Mouse (Mus musculus): Measurements from ENCODE around the gene Rsph3b. TPM values are rescaled to one million over a fixed set of nuclear protein-coding genes. Genes with fewer than 3 reads are reported as not detected.
"Not testable (repeated sequence)": the region's sequence is repeated elsewhere in the genome, so short reads cannot be mapped to it uniquely, and the experiment has no call there.

Gene Rsph3b
- polyA plus RNA-seq, 1 experiment from 2014 or later = 13.7 TPM

DNA sequence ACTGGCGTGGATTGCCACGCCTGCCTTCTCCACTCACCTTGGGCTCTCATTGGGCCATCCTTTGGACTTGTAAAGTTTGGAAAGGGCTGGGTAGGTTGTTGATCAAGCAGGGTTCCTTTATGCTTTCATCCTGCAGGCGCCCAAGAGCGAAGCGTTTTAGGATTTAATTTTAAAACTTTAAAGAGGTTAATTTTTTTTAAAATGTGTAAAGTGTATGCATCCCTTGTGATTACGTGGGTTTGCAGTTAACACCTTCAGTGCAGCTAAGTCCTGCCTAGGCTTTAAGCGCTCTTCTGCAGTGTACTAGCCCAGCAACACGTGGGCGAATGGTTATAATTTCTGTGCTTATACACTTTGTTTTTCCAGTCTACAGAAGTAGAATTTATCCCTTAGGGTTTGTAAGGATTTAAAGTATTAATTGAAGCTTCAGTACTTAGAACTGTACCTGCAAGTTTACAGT lies 317 bp upstream of the Rsph3b start:
- 11% methylated on average over 9 of the region's 9 CpGs for WGBS (ENCODE audit: insufficient replicate concordance)
- not testable (repeated sequence) for DNase-seq; H3K27me3 ChIP-seq; H3K36me3 ChIP-seq; H3K9me3 ChIP-seq (replicated peaks); H3K4me1 ChIP-seq (replicated peaks)
- Histone ChIP-seq H3K27ac (peak overlapping the region; percentile 71; the same call in 1 of the 2 replicates), H3K4me2 (peak overlapping the region; percentile 87), H3K9ac (peak overlapping the region; percentile 73), H3K4me3 (replicated peaks) (peak overlapping the region; percentile 69)
- ATAC-seq (ENCODE audit: low read depth) = peak; percentile 34

DNA sequence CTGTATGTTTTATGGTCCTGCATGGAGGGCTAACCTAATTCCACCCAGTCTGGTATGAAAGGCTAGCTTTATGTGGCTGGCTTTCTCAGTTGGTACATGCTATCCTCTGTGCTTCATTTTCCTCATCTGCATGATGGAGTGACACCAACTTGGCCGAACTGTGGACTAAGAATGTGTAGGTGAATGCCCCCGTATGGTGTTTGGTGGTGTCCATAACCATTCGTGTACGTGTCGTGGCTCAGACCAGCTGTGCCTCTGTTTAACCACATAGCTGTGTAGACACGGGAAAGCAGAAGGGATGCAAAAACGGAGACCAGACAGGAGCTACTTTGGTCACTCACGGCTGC lies 872 bp downstream of the Rsph3b start:
- Histone ChIP-seq H3K4me3 (replicated peaks) (peak overlapping the region; percentile 69), H3K9ac (peak overlapping the region; percentile 73; the same call in 1 of the 2 replicates), H3K4me2 (peak overlapping the region; percentile 87)
- H3K4me1 ChIP-seq (replicated peaks); DNase-seq; H3K9me3 ChIP-seq (replicated peaks); H3K27me3 ChIP-seq; ATAC-seq (ENCODE audit: low read depth); H3K27ac ChIP-seq; H3K36me3 ChIP-seq: not testable (repeated sequence)
- WGBS (ENCODE audit: insufficient replicate concordance) = no CpG with 5 or more reads among the region's 8 CpGs

DNA sequence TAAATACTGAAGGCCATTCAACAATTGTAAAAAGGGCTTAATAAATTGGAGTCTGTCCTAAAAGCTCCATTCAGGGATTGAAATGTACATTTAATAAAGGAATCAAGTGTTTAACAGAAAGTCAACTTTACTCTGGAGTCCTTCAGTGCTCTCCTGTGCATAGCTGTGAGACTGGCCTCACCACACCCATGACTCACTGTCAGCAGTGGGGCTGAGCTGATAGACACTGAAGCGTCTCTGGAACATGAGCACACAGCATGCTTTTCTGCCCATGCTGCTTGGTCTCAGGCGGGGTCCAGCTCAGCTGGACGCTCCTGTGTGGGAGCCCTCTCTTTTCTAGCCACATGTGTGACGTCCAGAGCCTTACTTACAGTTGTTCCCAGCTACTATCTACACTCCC lies 5.9 kb downstream of the Rsph3b start:
- H3K9me3 ChIP-seq (replicated peaks); H3K27ac ChIP-seq; H3K4me1 ChIP-seq (replicated peaks); H3K4me2 ChIP-seq; H3K9ac ChIP-seq; H3K4me3 ChIP-seq (replicated peaks); ATAC-seq (ENCODE audit: low read depth); DNase-seq; H3K27me3 ChIP-seq; H3K36me3 ChIP-seq: not testable (repeated sequence)
- WGBS (ENCODE audit: insufficient replicate concordance) = no CpG with 5 or more reads among the region's 4 CpGs

DNA sequence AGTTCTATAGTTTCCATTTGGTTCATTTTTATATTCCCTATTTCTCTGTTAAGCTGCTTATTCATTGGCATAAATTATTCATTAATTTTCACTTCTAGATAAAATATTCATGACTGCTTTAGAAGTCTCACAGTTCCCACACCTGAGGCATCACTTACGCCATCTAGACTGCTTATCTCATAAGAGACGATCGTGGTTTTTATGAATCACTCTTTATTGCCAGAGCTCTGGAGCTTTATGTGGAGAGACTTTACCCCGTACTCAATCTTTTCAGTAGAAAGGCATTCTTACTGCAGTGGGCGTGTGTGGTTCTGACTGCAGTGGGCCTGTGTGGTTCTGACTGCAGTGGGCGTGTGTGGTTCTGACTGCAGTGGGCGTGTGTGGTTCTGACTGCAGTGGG lies 16.9 kb downstream of the Rsph3b start:
- WGBS (ENCODE audit: insufficient replicate concordance) = 86% methylated on average over 6 of the region's 7 CpGs
- not testable (repeated sequence) for H3K9ac ChIP-seq; DNase-seq; H3K27ac ChIP-seq; ATAC-seq (ENCODE audit: low read depth); H3K4me1 ChIP-seq (replicated peaks); H3K4me3 ChIP-seq (replicated peaks); H3K4me2 ChIP-seq; H3K27me3 ChIP-seq; H3K36me3 ChIP-seq; H3K9me3 ChIP-seq (replicated peaks)

DNA sequence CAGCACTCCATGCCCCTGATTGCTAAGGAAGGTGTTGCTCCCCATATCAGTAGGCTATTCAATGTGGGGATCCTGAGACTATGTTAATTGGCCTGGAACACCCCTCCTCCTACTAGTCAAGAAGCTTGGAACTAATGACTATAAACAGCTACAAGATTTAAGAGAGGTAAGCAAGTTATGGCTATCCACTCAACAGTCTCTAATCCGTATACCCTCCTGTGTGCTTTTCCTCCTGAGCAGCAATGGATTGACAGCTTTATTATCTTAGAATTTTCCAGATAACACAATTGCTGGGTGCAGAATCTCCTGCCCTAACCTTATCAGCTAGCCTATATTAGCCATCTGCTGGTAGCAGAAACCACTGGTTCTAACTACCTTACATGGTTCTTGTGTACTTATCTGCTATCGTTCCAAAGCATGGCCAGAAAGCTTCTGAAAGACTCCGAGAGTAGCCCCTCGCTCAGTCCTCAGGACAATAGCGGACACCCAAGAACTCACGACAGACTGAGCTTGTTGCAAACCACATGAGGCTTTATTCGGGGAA lies 28.1 kb downstream of the Rsph3b start:
- WGBS (ENCODE audit: insufficient replicate concordance) = 46% methylated on average over 7 of the region's 7 CpGs
- DNase-seq; H3K27me3 ChIP-seq; H3K4me2 ChIP-seq; H3K4me1 ChIP-seq (replicated peaks); H3K9ac ChIP-seq; H3K9me3 ChIP-seq (replicated peaks); H3K27ac ChIP-seq; H3K36me3 ChIP-seq; H3K4me3 ChIP-seq (replicated peaks): not testable (repeated sequence)
- ATAC-seq (ENCODE audit: low read depth) = peak; percentile 54

DNA sequence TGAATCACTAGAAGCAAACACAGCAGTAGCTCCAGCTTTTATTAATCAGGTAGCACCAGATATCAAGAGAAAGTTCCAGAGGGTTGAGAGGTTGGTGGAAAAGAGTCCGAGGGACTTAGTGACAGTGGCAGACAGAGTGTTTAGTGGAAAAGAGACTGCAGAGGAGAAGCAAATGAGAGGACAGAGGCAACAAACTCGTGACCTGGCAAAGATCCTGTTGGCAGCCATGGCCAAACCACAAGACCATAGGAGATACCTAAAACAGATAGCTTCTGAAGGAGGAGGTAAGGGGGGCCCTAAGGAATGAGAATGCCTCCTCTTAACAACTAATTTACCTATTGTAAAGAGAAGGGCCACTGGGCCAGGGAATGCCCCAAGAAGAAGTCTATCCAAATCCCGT lies 29.1 kb downstream of the Rsph3b start:
- not testable (repeated sequence) for H3K27me3 ChIP-seq; ATAC-seq (ENCODE audit: low read depth); H3K9ac ChIP-seq; H3K4me2 ChIP-seq; H3K4me3 ChIP-seq (replicated peaks); H3K36me3 ChIP-seq; H3K9me3 ChIP-seq (replicated peaks); H3K27ac ChIP-seq; H3K4me1 ChIP-seq (replicated peaks); DNase-seq
- WGBS (ENCODE audit: insufficient replicate concordance) = 51% methylated on average over 3 of the region's 3 CpGs

DNA sequence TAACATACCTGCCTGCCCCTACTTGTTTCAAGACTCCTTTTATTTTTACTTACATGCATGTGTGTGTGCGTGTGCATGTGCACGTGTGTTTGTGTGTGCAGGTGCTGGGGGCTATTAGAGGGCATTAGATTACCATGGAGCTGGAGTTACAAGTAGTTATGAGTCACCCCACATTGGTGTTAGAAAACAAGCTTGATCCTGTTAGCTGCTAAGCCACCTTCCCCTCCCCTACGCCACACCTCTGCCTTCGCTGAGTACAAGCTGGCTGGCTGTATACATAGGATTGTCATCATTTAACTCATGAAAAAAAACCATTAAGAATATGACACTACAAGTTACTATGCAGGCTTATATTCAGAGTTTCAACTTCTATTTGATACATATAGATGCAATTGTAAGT lies 33.2 kb downstream of the Rsph3b start:
- not testable (repeated sequence) for H3K9ac ChIP-seq; H3K4me2 ChIP-seq; H3K9me3 ChIP-seq (replicated peaks); H3K4me3 ChIP-seq (replicated peaks); H3K27me3 ChIP-seq; ATAC-seq (ENCODE audit: low read depth); H3K36me3 ChIP-seq; H3K4me1 ChIP-seq (replicated peaks); DNase-seq; H3K27ac ChIP-seq
- WGBS (ENCODE audit: insufficient replicate concordance) = 74% methylated on average over 2 of the region's 4 CpGs

DNA sequence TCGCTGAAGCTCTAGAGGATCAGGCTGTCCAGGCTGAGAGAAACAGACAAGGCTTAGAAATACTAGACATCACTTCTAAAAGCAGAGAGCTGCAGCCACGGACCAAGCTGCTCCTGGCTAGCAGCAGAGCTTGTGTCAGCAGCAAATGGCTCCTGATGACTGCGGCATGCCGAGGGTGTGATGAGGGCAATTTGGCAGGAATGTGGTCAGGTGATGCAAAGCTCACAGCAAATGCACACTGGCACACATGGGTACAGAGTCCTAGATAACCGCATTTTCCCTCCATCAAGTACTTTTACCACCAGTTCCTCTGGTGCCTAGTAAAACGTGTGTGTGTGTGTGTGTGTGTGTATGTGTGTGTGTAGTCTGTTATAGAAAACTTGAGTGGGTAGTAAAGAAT lies 34.4 kb downstream of the Rsph3b start:
- H3K4me1 ChIP-seq (replicated peaks); H3K9ac ChIP-seq; H3K4me3 ChIP-seq (replicated peaks); ATAC-seq (ENCODE audit: low read depth); DNase-seq; H3K36me3 ChIP-seq; H3K9me3 ChIP-seq (replicated peaks); H3K4me2 ChIP-seq; H3K27me3 ChIP-seq; H3K27ac ChIP-seq: not testable (repeated sequence)
- 67% methylated on average over 2 of the region's 6 CpGs for WGBS (ENCODE audit: insufficient replicate concordance)

DNA sequence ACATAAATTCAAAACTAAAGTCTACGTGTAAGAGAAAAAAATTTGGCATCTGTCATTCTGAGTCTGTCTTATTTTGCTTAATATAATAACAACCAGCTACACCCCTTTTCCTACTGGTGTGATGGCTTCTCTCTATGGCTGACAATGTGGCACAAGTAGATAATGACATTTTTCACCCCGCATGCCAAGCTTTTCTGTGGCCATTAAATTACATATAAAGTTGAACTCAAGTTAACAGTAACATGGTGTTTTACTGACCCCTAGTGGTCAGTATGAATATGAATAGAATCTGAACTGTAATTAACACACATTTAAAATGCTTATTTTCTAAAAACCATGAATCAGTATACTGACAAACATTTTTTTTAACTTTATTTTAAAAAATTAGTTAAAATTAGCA lies 48.1 kb downstream of the Rsph3b start:
- H3K4me3 ChIP-seq (replicated peaks); H3K9me3 ChIP-seq (replicated peaks); H3K36me3 ChIP-seq; ATAC-seq (ENCODE audit: low read depth); DNase-seq; H3K4me1 ChIP-seq (replicated peaks); H3K9ac ChIP-seq; H3K4me2 ChIP-seq; H3K27me3 ChIP-seq; H3K27ac ChIP-seq: not testable (repeated sequence)
- 62% methylated on average over 1 of the region's 2 CpGs for WGBS (ENCODE audit: insufficient replicate concordance)

DNA sequence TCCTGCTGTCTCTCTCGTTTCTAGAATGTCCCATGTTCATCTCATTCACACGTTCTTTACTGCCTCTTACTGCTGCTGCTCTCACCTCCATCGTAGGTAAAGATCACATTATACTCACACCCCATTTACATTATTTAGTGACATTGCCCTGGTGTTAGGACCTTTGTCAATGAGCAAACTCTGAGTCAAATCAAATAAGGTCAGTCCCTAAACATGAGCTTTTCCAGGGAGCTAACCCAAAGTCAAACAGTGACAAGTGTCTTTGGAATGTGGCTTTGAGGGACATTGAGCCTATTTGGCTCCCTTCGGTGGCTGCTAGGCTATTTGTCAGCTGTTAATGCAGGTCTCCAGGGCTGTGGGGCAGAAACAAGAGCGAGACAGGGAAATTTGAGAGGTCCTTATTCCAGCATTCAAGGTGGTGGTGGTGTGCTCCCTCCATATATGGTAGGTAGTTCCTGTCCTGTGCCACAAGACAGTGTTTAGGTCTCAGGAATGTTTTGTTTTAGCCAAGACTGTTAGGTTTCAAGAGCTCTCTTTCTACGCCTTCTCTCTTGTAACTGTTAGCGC lies 50.4 kb downstream of the Rsph3b start:
- WGBS (ENCODE audit: insufficient replicate concordance) = 54% methylated on average over 7 of the region's 7 CpGs
- ATAC-seq (ENCODE audit: low read depth); H3K9me3 ChIP-seq (replicated peaks); H3K4me2 ChIP-seq; H3K9ac ChIP-seq; H3K4me3 ChIP-seq (replicated peaks); H3K36me3 ChIP-seq; H3K27me3 ChIP-seq; H3K4me1 ChIP-seq (replicated peaks); DNase-seq; H3K27ac ChIP-seq: not testable (repeated sequence)

DNA sequence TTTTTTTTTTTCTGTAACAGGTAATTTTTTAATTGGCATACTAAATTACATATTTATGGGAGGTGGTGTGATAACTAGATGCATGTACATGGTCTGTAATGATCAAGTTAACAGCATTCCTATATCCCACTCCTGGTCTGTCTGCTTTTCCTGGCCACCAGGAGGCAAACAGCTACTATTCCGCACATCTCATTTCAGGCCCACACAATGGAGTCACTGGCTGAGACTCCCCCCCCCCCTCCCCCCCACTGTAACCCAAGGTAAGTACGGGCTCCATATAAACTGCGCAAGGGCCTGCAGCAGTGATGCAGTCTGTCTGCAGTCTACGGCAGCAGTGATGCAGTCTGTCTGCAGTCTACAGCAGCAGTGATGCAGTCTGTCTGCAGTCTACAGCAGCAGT lies 51.7 kb downstream of the Rsph3b start:
- H3K9me3 ChIP-seq (replicated peaks) = no peaks in the 10 kb centered on the region
- H3K9ac ChIP-seq = no peak overlapping the region
- H3K4me1 ChIP-seq (replicated peaks) = peaks cover 6% of the 10 kb centered on the region; the same call in 1 of the 2 replicates
- no peak overlapping the region for H3K4me2 ChIP-seq
- 82% methylated on average over 4 of the region's 4 CpGs for WGBS (ENCODE audit: insufficient replicate concordance)
- H3K27ac ChIP-seq = no peak overlapping the region
- H3K27me3 ChIP-seq = no peaks in the 10 kb centered on the region
- no peak for DNase-seq
- no peaks in the 10 kb centered on the region for H3K36me3 ChIP-seq
- no peak for ATAC-seq (ENCODE audit: low read depth)
- H3K4me3 ChIP-seq (replicated peaks) = no peak overlapping the region

DNA sequence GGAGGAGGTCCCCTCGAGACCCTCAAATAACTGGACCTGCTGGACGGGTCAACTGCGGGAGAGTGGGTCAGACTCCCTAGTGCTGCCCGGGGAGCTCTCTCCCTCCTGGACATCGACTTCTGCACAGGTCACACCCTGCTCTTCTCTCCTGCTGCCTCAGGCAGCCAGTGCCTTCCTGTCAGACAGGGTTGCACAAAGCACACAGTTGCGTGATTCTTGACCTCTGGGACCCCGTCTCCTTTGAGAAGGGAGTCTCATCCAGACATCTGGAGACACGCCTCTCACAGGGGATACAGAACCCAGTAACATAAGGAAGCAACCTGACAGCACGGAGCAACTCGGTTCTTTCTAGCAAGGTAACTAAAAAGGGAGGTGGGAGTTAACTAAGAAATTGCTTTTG lies 55.1 kb downstream of the Rsph3b start:
- Histone ChIP-seq H3K4me3 (replicated peaks) (no peak overlapping the region), H3K4me2 (no peak overlapping the region), H3K27me3 (no peaks in the 10 kb centered on the region), H3K36me3 (no peaks in the 10 kb centered on the region), H3K9ac (no peak overlapping the region), H3K27ac (no peak overlapping the region), H3K9me3 (replicated peaks) (no peaks in the 10 kb centered on the region), H3K4me1 (replicated peaks) (peaks cover 6% of the 10 kb centered on the region; the same call in 1 of the 2 replicates)
- WGBS (ENCODE audit: insufficient replicate concordance) = 66% methylated on average over 10 of the region's 10 CpGs
- no peak for ATAC-seq (ENCODE audit: low read depth)
- no peak for DNase-seq
